Mouse (Mus musculus) right cerebral cortex, postnatal 4 days (tissue): ENCODE data around the gene Plpp3.
A peak's percentile ranks its signal among the peaks of the same experiment; 100 is the strongest.

Experiments used
- DNase-seq: peaks from one replicate; pipeline ENCODE4 v3.0.0-alpha.2; 2022

Plpp3 gene

GRCm38 (mm10) chr4:105157276-105158168 is at the start of gene Plpp3:
Gene Plpp3, plus strand, starts transcription at chr4:105157347.
- DNase-seq, result peak; percentile 66

- DNase-seq, result no peak
These were observed 49.1 kb upstream of the Plpp3 start for GRCm38 (mm10) chr4:105107943-105108640.

GRCm38 (mm10) chr4:105108641-105109198 is 48.4 kb upstream of the Plpp3 start:
- DNase-seq, result no peak

- DNase-seq, result peak; percentile 81
These were observed 47.8 kb upstream of the Plpp3 start, which contains the start of gene Prkaa2 for GRCm38 (mm10) chr4:105109199-105109989. Gene Prkaa2, minus strand, starts transcription at chr4:105109890.

- peak; percentile 41 for DNase-seq
These were observed 47.0 kb upstream of the Plpp3 start for GRCm38 (mm10) chr4:105109990-105110683.

- DNase-seq, result no peak
These were observed 46.5 kb upstream of the Plpp3 start for GRCm38 (mm10) chr4:105110684-105111035.

GRCm38 (mm10) chr4:105111770-105112169 is 45.4 kb upstream of the Plpp3 start:
- no peak for DNase-seq

- DNase-seq, result no peak
These were observed 44.1 kb upstream of the Plpp3 start for GRCm38 (mm10) chr4:105113042-105113441.

- no peak for DNase-seq
These were observed 43.7 kb upstream of the Plpp3 start for GRCm38 (mm10) chr4:105113468-105113867.

- no peak for DNase-seq
These were observed 36.1 kb upstream of the Plpp3 start for GRCm38 (mm10) chr4:105121081-105121480.

- peak; percentile 65 for DNase-seq
These were observed 34.7 kb upstream of the Plpp3 start for GRCm38 (mm10) chr4:105122429-105122828.

- no peak for DNase-seq
These were observed 27.9 kb upstream of the Plpp3 start for GRCm38 (mm10) chr4:105129212-105129611.

- DNase-seq, result no peak
These were observed 25.3 kb upstream of the Plpp3 start for GRCm38 (mm10) chr4:105131756-105132314.

- DNase-seq, result no peak
These were observed 23.6 kb upstream of the Plpp3 start for GRCm38 (mm10) chr4:105133350-105134050.

- no peak for DNase-seq
These were observed 7.7 kb upstream of the Plpp3 start for GRCm38 (mm10) chr4:105149492-105149891.

- DNase-seq, result peak; percentile 75
These were observed 5.0 kb upstream of the Plpp3 start for GRCm38 (mm10) chr4:105151911-105152690.

GRCm38 (mm10) chr4:105153227-105153626 is 3.9 kb upstream of the Plpp3 start:
- DNase-seq, result no peak

GRCm38 (mm10) chr4:105156281-105156680 is 866 bp upstream of the Plpp3 start:
- no peak for DNase-seq

GRCm38 (mm10) chr4:105156955-105157275 is 232 bp upstream of the Plpp3 start:
- DNase-seq, result no peak

- peak; percentile 71 for DNase-seq
These were observed 1.0 kb downstream of the Plpp3 start for GRCm38 (mm10) chr4:105158169-105158555.
